Mouse (Mus musculus): ENCODE results near the gene Gm11627.

- no peak for TF ChIP-seq FLI1 (IDR thresholded peaks at IDR 0.05; ENCODE audit: low read length)
- TF ChIP-seq GATA1 (IDR thresholded peaks at IDR 0.05; ENCODE audit: borderline replicate concordance, low read length) = no peak
Observed at GRCm38 (mm10) chr11:102534078-102534477, 45.2 kb downstream of the Gm11627 start.

Measured in megakaryocyte, embryonic 14.5 days (primary cell).